Mouse (Mus musculus) CH12.LX (cell line): Measurements from ENCODE around the gene Gm19345. TPM values are rescaled to one million over a fixed set of nuclear protein-coding genes. Genes with fewer than 3 reads are reported as not detected.

Experiments used
- DNase-seq: peaks from one replicate; pipeline ENCODE4 v3.0.0-alpha.2; 2013; ENCODE audit errors: extremely low read depth
- H3K27ac ChIP-seq: 2 replicates; pipeline ENCODE4 v1.5.1; 2012; ENCODE audit warnings: low read depth, mild to moderate bottlenecking, control low read depth, moderate library complexity; ENCODE audit not compliant: insufficient read depth
- H3K27me3 ChIP-seq: replicated peaks from 2 replicates; pipeline ENCODE3; 2012; ENCODE audit warnings: inconsistent platforms
- H3K36me3 ChIP-seq, 2 experiments: replicated peaks in 1 of 2; 2 replicates each; pipeline versions ENCODE3 to v1.6.1; 2012; ENCODE audit warnings: inconsistent platforms in 1 of 2, low read length in 1 of 2, mild to moderate bottlenecking in 1 of 2, mixed read lengths in 1 of 2, moderate library complexity in 1 of 2; ENCODE audit not compliant: control insufficient read depth in 1 of 2, insufficient read depth in 1 of 2
- H3K4me1 ChIP-seq, 2 experiments: 2 replicates each; pipeline ENCODE4 v1.6.1; 2012; ENCODE audit warnings: inconsistent platforms in 1 of 2, moderate library complexity in 1 of 2; ENCODE audit not compliant: insufficient read depth in 2 of 2, control insufficient read depth in 1 of 2
- H3K4me2 ChIP-seq: 2 replicates; pipeline ENCODE4 v1.6.1; 2012; ENCODE audit warnings: low read depth, mild to moderate bottlenecking, control low read depth; ENCODE audit not compliant: poor library complexity, insufficient read depth, severe bottlenecking
- H3K4me3 ChIP-seq, 3 experiments: fragments of 150-350 bp in 1 of 3; sonication (generic) in 1 of 3; replicated peaks in 1 of 3; 2 replicates each; pipeline versions ENCODE3 to v1.5.1; 2011 to 2012; ENCODE audit warnings: low read depth in 2 of 3, low read length in 2 of 3, mild to moderate bottlenecking in 2 of 3, moderate library complexity in 2 of 3, control low read depth in 1 of 3, improper control_type of control experiment in 1 of 3, inconsistent platforms in 1 of 3, mixed read lengths in 1 of 3; ENCODE audit not compliant: poor library complexity in 1 of 3
- H3K79me2 ChIP-seq: replicated peaks from 2 replicates; pipeline ENCODE4 v1.6.1; 2012; ENCODE audit warnings: mild to moderate bottlenecking, moderate library complexity; ENCODE audit not compliant: control insufficient read depth, poor library complexity, insufficient read depth, severe bottlenecking; ENCODE audit errors: extremely low read depth
- H3K9ac ChIP-seq: 2 replicates; pipeline ENCODE4 v1.6.1; 2012; ENCODE audit warnings: low read depth, mild to moderate bottlenecking, control low read depth, moderate library complexity; ENCODE audit not compliant: insufficient read depth
- H3K9me3 ChIP-seq: replicated peaks from 2 replicates; pipeline ENCODE3; 2012; ENCODE audit warnings: low read length, inconsistent platforms, mixed read lengths
- BHLHE40 ChIP-seq: IDR thresholded peaks from 2 replicates; pipeline ENCODE4 v1.6.1; 2011; ENCODE audit warnings: mild to moderate bottlenecking, low read depth, low read length, improper control_type of control experiment
- CHD1 ChIP-seq: IDR thresholded peaks from 2 replicates; pipeline ENCODE4 v1.6.1; 2012; ENCODE audit warnings: low read depth, low read length, improper control_type of control experiment, inconsistent platforms
- CHD2 ChIP-seq: IDR thresholded peaks from 2 replicates; pipeline ENCODE4 v1.6.1; 2011; ENCODE audit warnings: low read length, improper control_type of control experiment
- CTCF ChIP-seq, 2 experiments: IDR thresholded peaks in 1 of 2; conservative IDR thresholded peaks in 1 of 2; 2 replicates each; pipeline ENCODE4 v1.5.1; 2011 to 2012; ENCODE audit warnings: low read depth in 2 of 2, low read length in 2 of 2, improper control_type of control experiment in 1 of 2, inconsistent platforms in 1 of 2, mild to moderate bottlenecking in 1 of 2, moderate library complexity in 1 of 2
- E2F4 ChIP-seq: IDR thresholded peaks from 2 replicates; pipeline ENCODE4 v1.6.1; 2011; ENCODE audit warnings: low read depth, low read length, improper control_type of control experiment; ENCODE audit not compliant: insufficient replicate concordance
- EP300 ChIP-seq: IDR thresholded peaks from 2 replicates; pipeline ENCODE4 v1.6.1; 2011; ENCODE audit warnings: low read length, improper control_type of control experiment
- ETS1 ChIP-seq: conservative IDR thresholded peaks from 2 replicates; pipeline ENCODE4 v1.6.1; 2012; ENCODE audit warnings: low read depth, mild to moderate bottlenecking, inconsistent platforms, low read length, improper control_type of control experiment, moderate library complexity
- GABPA ChIP-seq: IDR thresholded peaks from 2 replicates; pipeline ENCODE4 v1.6.1; 2012; ENCODE audit warnings: low read depth, low read length, improper control_type of control experiment, inconsistent platforms; ENCODE audit not compliant: insufficient replicate concordance
- HCFC1 ChIP-seq: IDR thresholded peaks from 2 replicates; pipeline ENCODE4 v1.6.1; 2012; ENCODE audit warnings: low read depth, mild to moderate bottlenecking, inconsistent platforms, low read length, improper control_type of control experiment
- IRF4 ChIP-seq: IDR thresholded peaks from 2 replicates; pipeline ENCODE4 v1.6.1; 2014; ENCODE audit warnings: low read depth, mild to moderate bottlenecking, inconsistent platforms, low read length, improper control_type of control experiment
- JUN ChIP-seq: IDR thresholded peaks from 2 replicates; pipeline ENCODE4 v1.6.1; 2011; ENCODE audit warnings: low read depth, mild to moderate bottlenecking, low read length, improper control_type of control experiment, moderate library complexity; ENCODE audit not compliant: insufficient read depth
- JUND ChIP-seq: conservative IDR thresholded peaks from 2 replicates; pipeline ENCODE4 v1.6.1; 2011; ENCODE audit warnings: low read depth, low read length, improper control_type of control experiment
- MAFK ChIP-seq: IDR thresholded peaks from 2 replicates; pipeline ENCODE4 v1.6.1; 2011; ENCODE audit warnings: low read length, improper control_type of control experiment; ENCODE audit not compliant: insufficient replicate concordance
- MAX ChIP-seq: IDR thresholded peaks from 2 replicates; pipeline ENCODE4 v1.6.1; 2011; ENCODE audit warnings: low read length, improper control_type of control experiment
- MAZ ChIP-seq: IDR thresholded peaks from 2 replicates; pipeline ENCODE4 v1.6.1; 2012; ENCODE audit warnings: low read depth, mild to moderate bottlenecking, inconsistent platforms, low read length, improper control_type of control experiment, moderate library complexity
- MEF2A ChIP-seq: IDR thresholded peaks from 2 replicates; pipeline ENCODE4 v1.6.1; 2014; ENCODE audit warnings: low read depth, mild to moderate bottlenecking, inconsistent platforms, low read length, improper control_type of control experiment, borderline replicate concordance
- MYC ChIP-seq: IDR thresholded peaks from 2 replicates; pipeline ENCODE4 v1.6.1; 2011; ENCODE audit warnings: low read depth, mild to moderate bottlenecking, improper control_type of control experiment, low read length
- NELFE ChIP-seq: IDR thresholded peaks from 2 replicates; pipeline ENCODE4 v1.6.1; 2011; ENCODE audit warnings: low read depth, low read length, improper control_type of control experiment
- NRF1 ChIP-seq: IDR thresholded peaks from 2 replicates; pipeline ENCODE4 v1.6.1; 2014; ENCODE audit warnings: low read depth, mild to moderate bottlenecking, inconsistent platforms, low read length, improper control_type of control experiment, moderate library complexity
- PAX5 ChIP-seq: IDR thresholded peaks from 2 replicates; pipeline ENCODE4 v1.6.1; 2012; ENCODE audit warnings: low read length, inconsistent platforms, mixed read lengths
- POLR2A ChIP-seq: IDR thresholded peaks from 2 replicates; pipeline ENCODE4 v1.6.1; 2011; ENCODE audit warnings: low read depth, mild to moderate bottlenecking, improper control_type of control experiment, low read length
- POLR2AphosphoS2 ChIP-seq: IDR thresholded peaks from 2 replicates; pipeline ENCODE4 v1.6.1; 2011; ENCODE audit warnings: low read depth, low read length, improper control_type of control experiment
- RAD21 ChIP-seq: IDR thresholded peaks from 2 replicates; pipeline ENCODE4 v1.6.1; 2011; ENCODE audit warnings: low read depth, mild to moderate bottlenecking, low read length, improper control_type of control experiment, moderate library complexity
- SIN3A ChIP-seq: IDR thresholded peaks from 2 replicates; pipeline ENCODE4 v1.6.1; 2012; ENCODE audit warnings: low read length, improper control_type of control experiment, inconsistent platforms
- SMC3 ChIP-seq: IDR thresholded peaks from 2 replicates; pipeline ENCODE4 v1.6.1; 2011; ENCODE audit warnings: low read depth, low read length, improper control_type of control experiment
- TBP ChIP-seq: conservative IDR thresholded peaks from 2 replicates; pipeline ENCODE4 v1.6.1; 2011; ENCODE audit warnings: low read depth, low read length, improper control_type of control experiment
- TCF12 ChIP-seq: IDR thresholded peaks from 2 replicates; pipeline ENCODE4 v1.6.1; 2014; ENCODE audit warnings: low read depth, mild to moderate bottlenecking, inconsistent platforms, low read length, improper control_type of control experiment
- UBTF ChIP-seq: IDR thresholded peaks from 2 replicates; pipeline ENCODE4 v1.6.1; 2012; ENCODE audit warnings: low read depth, mild to moderate bottlenecking, inconsistent platforms, low read length, improper control_type of control experiment, moderate library complexity
- USF1 ChIP-seq: IDR thresholded peaks from 2 replicates; pipeline ENCODE4 v1.6.1; 2014; ENCODE audit warnings: low read depth, mild to moderate bottlenecking, inconsistent platforms, low read length, improper control_type of control experiment
- USF2 ChIP-seq: conservative IDR thresholded peaks from 2 replicates; pipeline ENCODE4 v1.6.1; 2011; ENCODE audit warnings: low read depth, low read length, improper control_type of control experiment
- ZC3H11A ChIP-seq: IDR thresholded peaks from 2 replicates; pipeline ENCODE4 v1.6.1; 2012; ENCODE audit warnings: low read depth, mild to moderate bottlenecking, inconsistent platforms, low read length, improper control_type of control experiment
- ZKSCAN1 ChIP-seq: IDR thresholded peaks from 2 replicates; pipeline ENCODE4 v1.6.1; 2012; ENCODE audit warnings: low read depth, inconsistent platforms, low read length, improper control_type of control experiment, borderline replicate concordance
- ZNF384 ChIP-seq: IDR thresholded peaks from 2 replicates; pipeline ENCODE4 v1.6.1; 2012; ENCODE audit warnings: low read depth, low read length, improper control_type of control experiment, inconsistent platforms
- dilution Hi-C: fragments of 300-500 bp; cut with MboI; formaldehyde crosslinking; loops from 2 replicates; pipeline ENCODE4 v1.14.3; 2020; ENCODE audit warnings: low sequenced_read_pairs; ENCODE audit not compliant: extremely low pct_unique_long_range_greater_than_20kb, extremely low pct_ligation_motif_present
- in situ Hi-C: fragments of 300-500 bp; cut with MboI; formaldehyde crosslinking; loops from 3 replicates; pipeline ENCODE4 v1.14.3; 2019; ENCODE audit warnings: low sequenced_read_pairs, low pct_ligation_motif_present, low pct_unique_long_range_greater_than_20kb, mixed read lengths
- polyA plus RNA-seq: library from polyadenylated mRNA; unstranded; fragments of >175 nt; gene quantifications from 2 replicates; pipeline ENCODE4 v1.2.1, GENCODE M21; 2012; ENCODE audit warnings: low read depth; ENCODE audit not compliant: insufficient read length
- total RNA-seq, 2 experiments: library from RNA; depleted of rRNA; stranded (reverse); fragments of 300-350 nt in 1 of 2; fragments of >200 nt in 1 of 2; gene quantifications; 2 replicates each; pipeline ENCODE4 v1.2.3; 2012 to 2014

Gm19345 gene
- total and polyA plus RNA-seq, 3 experiments = 0.59 to 4.1 TPM; not detected in 1

GRCm38 (mm10) chr7:19875948-19876682, 24.3 kb downstream of the Gm19345 start (continued):
- 0 out of 2 replicates have a peak, but pooled peaks have one; percentile 16 for TF ChIP-seq MAZ
- peak; percentile 32 for TF ChIP-seq USF1
- TF ChIP-seq NELFE = peak; percentile 24; the same call in 1 of the 2 replicates
- TF ChIP-seq MAFK = no peak
- peak; percentile 80 for TF ChIP-seq SIN3A

- Histone ChIP-seq H3K4me2 (peak overlapping the region; percentile 86; the same call in 1 of the 2 replicates), H3K4me3 (peak overlapping the region in 1 of 3 experiments; percentile 12), H3K27me3 (no peaks in the 10 kb centered on the region), H3K9me3 (no peaks in the 10 kb centered on the region), H3K27ac (peak overlapping the region; percentile 66), H3K4me1 (peaks cover 11 to 37% of the 10 kb centered on the region in 2 experiments), H3K9ac (peak overlapping the region; percentile 67), H3K79me2 (no peaks in the 10 kb centered on the region), H3K36me3 (no peaks in the 10 kb centered on the region)
- in situ Hi-C loops (loop anchor here (5.0 to 10.0 kb wide), 2 partner anchors 50 to 372 kb away; partner anchors contain the start of genes Bloc1s3 and Trappc6a), dilution Hi-C loops (no loop called here)
- peak; percentile 93 for DNase-seq
- TF ChIP-seq ETS1 (peak; percentile 87), ZKSCAN1 (no peak), NRF1 (no peak), POLR2AphosphoS2 (no peak), GABPA (no peak), USF1 (peak; percentile 57; the same call in 1 of the 2 replicates), TBP (peak; percentile 87), JUN (peak; percentile 17; the same call in 1 of the 2 replicates), NELFE (peak; percentile 22), SIN3A (no peak; the same call in 1 of the 2 replicates), USF2 (peak; percentile 55), MYC (peak; percentile 14), EP300 (peak; percentile 68), JUND (peak; percentile 12; the same call in 1 of the 2 replicates), UBTF (no peak), E2F4 (no peak), CHD2 (peak; percentile 30; the same call in 1 of the 2 replicates), MAZ (0 out of 2 replicates have a peak, but pooled peaks have one; percentile 13), MAFK (no peak), RAD21 (no peak), CTCF (conservative IDR thresholded peaks at IDR 0.05 in 1 of 2, IDR thresholded peaks at IDR 0.05 in 1 of 2; ENCODE audit: low read depth in 2 of 2, low read length in 2 of 2) (peak in 1 of 2 experiments; percentile 32; a peak in 2 of 4 replicates), MEF2A (peak; percentile 28; the same call in 1 of the 2 replicates), IRF4 (peak; percentile 47; the same call in 1 of the 2 replicates), MAX (peak; percentile 45), CHD1 (no peak; the same call in 1 of the 2 replicates), ZC3H11A (no peak), POLR2A (peak; percentile 64; the same call in 1 of the 2 replicates), BHLHE40 (peak; percentile 90), HCFC1 (no peak; the same call in 1 of the 2 replicates), PAX5 (no peak), SMC3 (peak; percentile 20; the same call in 1 of the 2 replicates), ZNF384 (no peak), TCF12 (no peak)
Measured at GRCm38 (mm10) chr7:19876781-19877425, 25.1 kb downstream of the Gm19345 start.
